8 mouse cellular contexts compared by ENCODE assay signal in the genomic region with DNA sequence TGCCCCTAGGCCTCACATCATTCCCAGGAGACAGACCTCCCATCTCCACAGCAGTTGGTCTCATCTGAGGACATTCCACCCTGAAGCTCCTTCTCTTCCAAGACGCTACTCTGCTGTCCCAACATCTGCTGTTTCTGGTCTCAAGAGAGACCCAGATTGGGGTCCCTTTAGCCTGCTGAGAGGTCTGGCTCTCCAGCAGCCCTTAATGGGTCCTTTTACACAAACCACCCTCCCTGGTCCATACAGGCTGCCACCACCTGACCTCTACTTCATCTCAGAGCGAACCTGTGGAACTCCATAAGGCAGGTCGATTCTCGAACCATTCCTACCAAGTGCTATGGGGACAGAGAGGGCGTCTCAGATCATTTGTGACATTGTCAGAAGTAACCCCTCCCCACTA. TPM values are rescaled to one million over a fixed set of nuclear protein-coding genes. Genes with fewer than 3 reads are reported as not detected.
DNase-seq lines count a peak whose midpoint lies in the region; ATAC-seq and TF ChIP-seq lines count a peak whose summit lies in the region.

No protein-coding gene starts in this region.

- no peak overlapping the region for H3K9ac ChIP-seq in lung, embryonic 14.5 days
- H3K9ac ChIP-seq in forebrain, embryonic 13.5 days, result peak overlapping the region; percentile 89; the same call in 1 of the 2 replicates

- DNase-seq in lung, embryonic 14.5 days, result no peak
- no peak for DNase-seq in lung, postnatal 4 days
- DNase-seq in limb, embryonic 10.5 days (ENCODE audit: low spot score), result no peak
- DNase-seq in thymus, postnatal 36 days, result no peak
- no peak for DNase-seq in spleen, postnatal 36 days (ENCODE audit: low spot score in 2 of 2)
- no peak for DNase-seq in frontal cortex, adult 2 months (ENCODE audit: extremely low spot score in 1 of 2, low spot score in 1 of 2)

- ATAC-seq in lung, embryonic 14.5 days (ENCODE audit: insufficient read depth), result no peak
- ATAC-seq in forebrain, embryonic 13.5 days, result no peak

- H3K9me3 ChIP-seq in lung, embryonic 14.5 days (ENCODE audit: low read depth, low read length), result no peaks in the 10 kb centered on the region
- no peaks in the 10 kb centered on the region for H3K9me3 ChIP-seq in forebrain, embryonic 13.5 days (replicated peaks)
- no peaks in the 10 kb centered on the region for H3K9me3 ChIP-seq in limb, embryonic 10.5 days (replicated peaks)

- H3K4me2 ChIP-seq in lung, embryonic 14.5 days, result peak overlapping the region; percentile 98
- H3K4me2 ChIP-seq in forebrain, embryonic 13.5 days, result peak overlapping the region; percentile 91

- no peaks in the 10 kb centered on the region for H3K36me3 ChIP-seq in lung, embryonic 14.5 days (ENCODE audit: insufficient read depth)
- no peaks in the 10 kb centered on the region for H3K36me3 ChIP-seq in forebrain, embryonic 13.5 days (ENCODE audit: poor library complexity, severe bottlenecking)
- no peaks in the 10 kb centered on the region for H3K36me3 ChIP-seq in limb, embryonic 10.5 days

- no peak overlapping the region for H3K27ac ChIP-seq in lung, embryonic 14.5 days (ENCODE audit: low read depth)
- peak overlapping the region; percentile 95 for H3K27ac ChIP-seq in forebrain, embryonic 13.5 days
- peak overlapping the region; percentile 70; the same call in 1 of the 2 replicates for H3K27ac ChIP-seq in limb, embryonic 10.5 days
- H3K27ac ChIP-seq in olfactory bulb, adult 2 months (ENCODE audit: insufficient read depth, low read depth, low read length), result peak overlapping the region; percentile 86

- no peak for TF ChIP-seq POLR2A in olfactory bulb, adult 2 months (IDR thresholded peaks at IDR 0.05; ENCODE audit: insufficient read depth, low read depth, low read length)

- peak overlapping the region; percentile 62; the same call in 1 of the 2 replicates for H3K4me3 ChIP-seq in lung, embryonic 14.5 days (ENCODE audit: low read depth, low read length)
- H3K4me3 ChIP-seq in forebrain, embryonic 13.5 days, result peak overlapping the region; percentile 70
- H3K4me3 ChIP-seq in limb, embryonic 10.5 days, result peak overlapping the region; percentile 77
- no peak overlapping the region for H3K4me3 ChIP-seq in olfactory bulb, adult 2 months (ENCODE audit: insufficient read depth, low read depth, low read length)

- WGBS in lung, embryonic 14.5 days, result 38% methylated on average over 5 of the region's 5 CpGs
- WGBS in forebrain, embryonic 13.5 days, result 39% methylated on average over 5 of the region's 5 CpGs
- whole genome bisulfite sequencing in limb, embryonic 10.5 days, result 48% methylated on average over 5 of the region's 5 CpGs
- WGBS in olfactory bulb, adult 2 months, result 37% methylated on average over 5 of the region's 5 CpGs

- peaks cover 41% of the 10 kb centered on the region for H3K27me3 ChIP-seq in lung, embryonic 14.5 days (ENCODE audit: insufficient read depth, low read length)
- peaks cover 3% of the 10 kb centered on the region; the same call in 1 of the 2 replicates for H3K27me3 ChIP-seq in forebrain, embryonic 13.5 days
- peaks cover 74% of the 10 kb centered on the region for H3K27me3 ChIP-seq in limb, embryonic 10.5 days (ENCODE audit: low read depth, poor library complexity, severe bottlenecking)

- TF ChIP-seq CTCF in lung, embryonic 14.5 days (IDR thresholded peaks at IDR 0.05; ENCODE audit: low read depth), result no peak
- TF ChIP-seq CTCF in olfactory bulb, adult 2 months (IDR thresholded peaks at IDR 0.05; ENCODE audit: insufficient read depth, low read depth, low read length), result no peak

- H3K4me1 ChIP-seq in lung, embryonic 14.5 days (ENCODE audit: insufficient read depth), result no peaks in the 10 kb centered on the region
- peaks cover 45% of the 10 kb centered on the region for H3K4me1 ChIP-seq in forebrain, embryonic 13.5 days
- H3K4me1 ChIP-seq in limb, embryonic 10.5 days, result peaks cover 25% of the 10 kb centered on the region
- peaks cover 37% of the 10 kb centered on the region for H3K4me1 ChIP-seq in olfactory bulb, adult 2 months (ENCODE audit: control insufficient read depth, insufficient read depth, low read length)

RNA-seq across cellular contexts. Expression of gene Fbxl16, which starts 0.9 kb away (rescaled TPM):
- 0.97 and 1.3 TPM in 2 replicates for polyA plus RNA-seq in lung, embryonic 14.5 days (2014; fragmentation: Nextera tagmentation; extraction: Ambion mirVana)
- polyA plus RNA-seq in forebrain, embryonic 13.5 days (2015; fragmentation: Nextera tagmentation; extraction: Ambion mirVana), result 22.7 and 25.2 TPM in 2 replicates
- polyA plus RNA-seq in limb, embryonic 10.5 days (2016; fragmentation: Nextera tagmentation; extraction: Ambion mirVana), result 1.0 and 1.5 TPM in 2 replicates
- polyA plus RNA-seq in olfactory bulb, adult 2 months (2012; ENCODE audit: insufficient read depth, insufficient read length, low replicate concordance, missing spikeins), result not detected in 2 replicates
- 604 and 691 TPM in 2 replicates for polyA plus RNA-seq in frontal cortex, adult 2 months (2012; rRNA removed)

RNA-seq across cellular contexts. Expression of gene Metrn, which starts 11.1 kb away (rescaled TPM):
- 10.4 and 12.7 TPM in 2 replicates for polyA plus RNA-seq in lung, embryonic 14.5 days (2014; fragmentation: Nextera tagmentation; extraction: Ambion mirVana)
- polyA plus RNA-seq in forebrain, embryonic 13.5 days (2015; fragmentation: Nextera tagmentation; extraction: Ambion mirVana), result 43.7 and 53.7 TPM in 2 replicates
- polyA plus RNA-seq in limb, embryonic 10.5 days (2016; fragmentation: Nextera tagmentation; extraction: Ambion mirVana), result 87.5 and 112 TPM in 2 replicates
- not detected in 2 replicates for polyA plus RNA-seq in olfactory bulb, adult 2 months (2012; ENCODE audit: insufficient read depth, insufficient read length, low replicate concordance, missing spikeins)
- polyA plus RNA-seq in frontal cortex, adult 2 months (2012; rRNA removed), result 159 and 186 TPM in 2 replicates

RNA-seq across cellular contexts. Expression of gene AC134908.4, which starts 12.6 kb away (rescaled TPM):
- polyA plus RNA-seq in lung, embryonic 14.5 days (2014; fragmentation: Nextera tagmentation; extraction: Ambion mirVana), result not detected in 2 replicates
- 1.8 TPM in 1 of 2 replicates, not detected in the other for polyA plus RNA-seq in forebrain, embryonic 13.5 days (2015; fragmentation: Nextera tagmentation; extraction: Ambion mirVana)
- 0.76 TPM in 1 of 2 replicates, not detected in the other for polyA plus RNA-seq in limb, embryonic 10.5 days (2016; fragmentation: Nextera tagmentation; extraction: Ambion mirVana)
- not detected in 2 replicates for polyA plus RNA-seq in olfactory bulb, adult 2 months (2012; ENCODE audit: insufficient read depth, insufficient read length, low replicate concordance, missing spikeins)
- polyA plus RNA-seq in frontal cortex, adult 2 months (2012; rRNA removed), result 1.4 and 2.0 TPM in 2 replicates

RNA-seq across cellular contexts. Expression of gene Fam173a, which starts 15.3 kb away (rescaled TPM):
- polyA plus RNA-seq in lung, embryonic 14.5 days (2014; fragmentation: Nextera tagmentation; extraction: Ambion mirVana), result 81.9 and 96.8 TPM in 2 replicates
- 75.5 and 84.8 TPM in 2 replicates for polyA plus RNA-seq in forebrain, embryonic 13.5 days (2015; fragmentation: Nextera tagmentation; extraction: Ambion mirVana)
- polyA plus RNA-seq in limb, embryonic 10.5 days (2016; fragmentation: Nextera tagmentation; extraction: Ambion mirVana), result 55.6 and 63.3 TPM in 2 replicates
- polyA plus RNA-seq in olfactory bulb, adult 2 months (2012; ENCODE audit: insufficient read depth, insufficient read length, low replicate concordance, missing spikeins), result not detected in 2 replicates
- 158 and 169 TPM in 2 replicates for polyA plus RNA-seq in frontal cortex, adult 2 months (2012; rRNA removed)

RNA-seq across cellular contexts. Expression of gene Wdr24, which starts 15.4 kb away (rescaled TPM):
- polyA plus RNA-seq in lung, embryonic 14.5 days (2014; fragmentation: Nextera tagmentation; extraction: Ambion mirVana), result 24.6 and 26.0 TPM in 2 replicates
- polyA plus RNA-seq in forebrain, embryonic 13.5 days (2015; fragmentation: Nextera tagmentation; extraction: Ambion mirVana), result 27.7 and 30.0 TPM in 2 replicates
- polyA plus RNA-seq in limb, embryonic 10.5 days (2016; fragmentation: Nextera tagmentation; extraction: Ambion mirVana), result 31.6 and 32.0 TPM in 2 replicates
- not detected in 2 replicates for polyA plus RNA-seq in olfactory bulb, adult 2 months (2012; ENCODE audit: insufficient read depth, insufficient read length, low replicate concordance, missing spikeins)
- polyA plus RNA-seq in frontal cortex, adult 2 months (2012; rRNA removed), result 34.8 and 40.0 TPM in 2 replicates

Comparison
In these comparisons a context has a peak if more than half of its experiments do, and no peak if none do; other contexts are left out.
1. RNA of gene Fbxl16, which starts 0.9 kb away (polyA plus RNA-seq): 604 to 691 TPM in frontal cortex, adult 2 months; not detected in olfactory bulb, adult 2 months, 22.7 to 25.2 TPM in forebrain, embryonic 13.5 days, 1.0 to 1.5 TPM in limb, embryonic 10.5 days and 0.97 to 1.3 TPM in lung, embryonic 14.5 days; every median in the first group is over 10 times any median in the second.